Mouse (Mus musculus): Measurements from ENCODE around the gene Plscr1. TPM values are rescaled to one million over a fixed set of nuclear protein-coding genes. Genes with fewer than 3 reads are reported as not detected.

The Plscr1 gene
- polyA plus RNA-seq, 2 experiments = 9.4 to 13.6 TPM

DNA sequence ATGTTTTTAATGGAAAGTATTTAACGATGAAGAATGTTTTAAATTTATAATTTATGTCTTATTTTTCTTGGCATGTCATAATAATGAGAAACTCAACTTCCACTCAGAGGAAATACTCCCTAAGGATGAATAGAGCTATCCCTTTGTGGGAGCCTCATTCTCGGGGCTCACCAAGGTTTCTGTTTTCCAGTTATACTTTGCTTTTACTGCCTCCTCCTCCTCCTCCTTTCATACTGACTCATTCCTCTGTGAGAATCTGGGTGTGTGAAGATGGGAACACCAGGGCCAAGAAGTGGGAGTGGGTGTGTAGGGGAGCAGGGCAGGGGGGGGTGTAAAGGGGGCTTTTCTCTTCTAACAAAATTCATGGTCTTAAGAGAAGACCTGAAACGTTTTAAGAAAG lies 43.4 kb downstream of the Plscr1 start:
- H3K9ac ChIP-seq (ENCODE audit: low read depth, low read length, severe bottlenecking) = no peak overlapping the region
- 50% methylated on average over 3 of the region's 3 CpGs for WGBS
- no peaks in the 10 kb centered on the region for H3K36me3 ChIP-seq (ENCODE audit: control insufficient read depth, insufficient read depth, low read length)
- no peak overlapping the region for H3K4me3 ChIP-seq (replicated peaks; ENCODE audit: low read length)
- no peak for TF ChIP-seq POLR2A (IDR thresholded peaks at IDR 0.05; ENCODE audit: borderline replicate concordance, extremely low read depth, insufficient read depth, insufficient read length)
- H3K27me3 ChIP-seq (ENCODE audit: control insufficient read depth, insufficient read depth, low read length) = no peaks in the 10 kb centered on the region
- no peak for ATAC-seq (ENCODE audit: low FRiP score, low read depth)
- no peaks in the 10 kb centered on the region for H3K9me3 ChIP-seq (ENCODE audit: control insufficient read depth, low read length)
- H3K4me2 ChIP-seq (replicated peaks; ENCODE audit: low read depth, low read length, severe bottlenecking) = no peak overlapping the region
- no peak overlapping the region for H3K27ac ChIP-seq (replicated peaks; ENCODE audit: low read depth, low read length)
- no peak for DNase-seq (ENCODE audit: low spot score)
- no peaks in the 10 kb centered on the region for H3K4me1 ChIP-seq (ENCODE audit: control insufficient read depth, insufficient read depth, low read length)

DNA sequence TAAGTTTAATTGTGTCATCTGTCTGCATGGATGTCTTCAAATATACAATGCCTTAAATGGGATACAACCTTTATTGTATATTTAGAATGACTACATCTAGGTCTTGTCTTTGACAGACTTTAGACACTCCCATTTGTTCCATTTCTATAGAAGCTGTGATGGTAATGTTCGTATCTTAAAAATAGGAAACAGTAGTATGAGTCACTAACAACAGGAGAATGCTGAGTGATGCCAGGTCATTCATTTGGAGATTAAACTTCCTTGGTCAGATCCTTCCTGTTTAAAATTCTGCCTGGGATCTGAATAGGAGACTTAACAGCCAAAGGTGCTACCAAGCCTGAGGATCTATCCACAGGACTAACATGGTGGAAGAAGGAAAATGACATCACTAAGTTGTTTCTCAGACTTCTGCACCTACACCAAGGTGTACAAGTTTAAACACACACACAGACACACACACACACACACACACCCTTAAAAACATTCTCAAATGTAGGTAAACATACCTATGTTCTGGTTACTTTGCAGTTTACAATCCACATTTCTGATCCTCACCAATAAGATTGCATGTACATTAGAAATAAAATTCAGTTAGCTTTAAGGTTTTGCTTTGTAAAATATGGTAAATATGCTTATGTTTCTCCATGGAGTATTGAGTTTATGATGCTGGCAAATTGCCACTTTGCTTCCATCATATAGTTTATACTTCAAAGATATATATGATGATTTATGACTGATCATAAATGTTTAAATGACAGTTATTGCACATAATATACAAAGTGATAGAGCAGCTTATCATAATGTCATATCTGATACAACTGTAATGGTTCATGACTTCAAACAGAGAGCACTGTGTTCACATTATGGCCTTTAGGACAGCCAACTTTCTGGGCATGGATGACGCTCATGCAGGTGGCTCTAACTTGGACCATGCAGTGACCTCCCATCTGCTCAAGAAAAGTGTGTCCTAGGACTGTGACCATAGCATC lies 44.3 kb downstream of the Plscr1 start:
- DNase-seq (ENCODE audit: low spot score) (no peak), ATAC-seq (ENCODE audit: low FRiP score, low read depth) (no peak)
- Histone ChIP-seq H3K9ac (ENCODE audit: low read depth, low read length, severe bottlenecking) (no peak overlapping the region), H3K4me2 (replicated peaks; ENCODE audit: low read depth, low read length, severe bottlenecking) (no peak overlapping the region), H3K27me3 (ENCODE audit: control insufficient read depth, insufficient read depth, low read length) (no peaks in the 10 kb centered on the region), H3K27ac (replicated peaks; ENCODE audit: low read depth, low read length) (no peak overlapping the region), H3K4me3 (replicated peaks; ENCODE audit: low read length) (no peak overlapping the region), H3K36me3 (ENCODE audit: control insufficient read depth, insufficient read depth, low read length) (no peaks in the 10 kb centered on the region), H3K4me1 (ENCODE audit: control insufficient read depth, insufficient read depth, low read length) (no peaks in the 10 kb centered on the region), H3K9me3 (ENCODE audit: control insufficient read depth, low read length) (no peaks in the 10 kb centered on the region)
- WGBS = 80% methylated on average over 2 of the region's 2 CpGs
- no peak for TF ChIP-seq POLR2A (IDR thresholded peaks at IDR 0.05; ENCODE audit: borderline replicate concordance, extremely low read depth, insufficient read depth, insufficient read length)

DNA sequence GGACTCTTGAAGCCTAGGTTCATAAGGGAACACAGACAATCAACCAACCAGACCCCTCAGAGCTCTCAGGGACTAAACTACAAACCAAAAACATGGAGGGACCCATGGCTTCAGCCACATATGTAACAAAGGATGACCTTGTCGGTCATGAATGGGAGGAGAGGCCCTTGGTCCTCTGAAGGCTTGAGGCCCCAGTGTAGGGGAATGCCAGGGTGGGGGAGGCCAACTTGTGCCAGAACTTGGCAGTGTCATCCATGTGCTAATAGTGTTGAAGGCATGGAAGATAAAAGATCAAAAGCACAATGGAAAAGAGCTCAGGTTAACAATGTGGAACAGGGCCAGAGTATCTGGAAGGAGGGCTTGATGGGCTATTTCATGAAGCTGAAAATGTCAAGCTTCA lies 48.7 kb downstream of the Plscr1 start:
- Histone ChIP-seq H3K27ac (replicated peaks; ENCODE audit: low read depth, low read length) (no peak overlapping the region), H3K27me3 (ENCODE audit: control insufficient read depth, insufficient read depth, low read length) (no peaks in the 10 kb centered on the region), H3K4me1 (ENCODE audit: control insufficient read depth, insufficient read depth, low read length) (no peaks in the 10 kb centered on the region), H3K4me2 (replicated peaks; ENCODE audit: low read depth, low read length, severe bottlenecking) (no peak overlapping the region), H3K9me3 (ENCODE audit: control insufficient read depth, low read length) (no peaks in the 10 kb centered on the region), H3K9ac (ENCODE audit: low read depth, low read length, severe bottlenecking) (no peak overlapping the region), H3K4me3 (replicated peaks; ENCODE audit: low read length) (no peak overlapping the region), H3K36me3 (ENCODE audit: control insufficient read depth, insufficient read depth, low read length) (no peaks in the 10 kb centered on the region)
- no peak for DNase-seq (ENCODE audit: low spot score)
- no peak for TF ChIP-seq POLR2A (IDR thresholded peaks at IDR 0.05; ENCODE audit: borderline replicate concordance, extremely low read depth, insufficient read depth, insufficient read length)
- ATAC-seq (ENCODE audit: low FRiP score, low read depth) = no peak
- WGBS = 56% methylated on average over 1 of the region's 1 CpGs

GRCm38 (mm10) chr9:92301213-92301612 lies 51.7 kb downstream of the Plscr1 start:
- Histone ChIP-seq H3K36me3 (ENCODE audit: control insufficient read depth, insufficient read depth, low read length) (no peaks in the 10 kb centered on the region), H3K9ac (ENCODE audit: low read depth, low read length, severe bottlenecking) (no peak overlapping the region), H3K4me3 (replicated peaks; ENCODE audit: low read length) (no peak overlapping the region), H3K4me2 (replicated peaks; ENCODE audit: low read depth, low read length, severe bottlenecking) (no peak overlapping the region), H3K27ac (replicated peaks; ENCODE audit: low read depth, low read length) (no peak overlapping the region), H3K27me3 (ENCODE audit: control insufficient read depth, insufficient read depth, low read length) (no peaks in the 10 kb centered on the region), H3K9me3 (ENCODE audit: control insufficient read depth, low read length) (no peaks in the 10 kb centered on the region), H3K4me1 (ENCODE audit: control insufficient read depth, insufficient read depth, low read length) (no peaks in the 10 kb centered on the region)
- ATAC-seq (ENCODE audit: low FRiP score, low read depth) = no peak
- WGBS = 46% methylated on average over 3 of the region's 3 CpGs
- TF ChIP-seq POLR2A (IDR thresholded peaks at IDR 0.05; ENCODE audit: borderline replicate concordance, extremely low read depth, insufficient read depth, insufficient read length) = no peak
- no peak for DNase-seq (ENCODE audit: low spot score)

- H3K4me1 ChIP-seq (ENCODE audit: control insufficient read depth, insufficient read depth, low read length) = no peaks in the 10 kb centered on the region
- no peak overlapping the region for H3K4me3 ChIP-seq (replicated peaks; ENCODE audit: low read length)
- no peaks in the 10 kb centered on the region for H3K36me3 ChIP-seq (ENCODE audit: control insufficient read depth, insufficient read depth, low read length)
- TF ChIP-seq POLR2A (IDR thresholded peaks at IDR 0.05; ENCODE audit: borderline replicate concordance, extremely low read depth, insufficient read depth, insufficient read length) = no peak
- ATAC-seq (ENCODE audit: low FRiP score, low read depth) (no peak), DNase-seq (ENCODE audit: low spot score) (no peak)
- H3K9ac ChIP-seq (ENCODE audit: low read depth, low read length, severe bottlenecking) = no peak overlapping the region
- no peak overlapping the region for H3K27ac ChIP-seq (replicated peaks; ENCODE audit: low read depth, low read length)
- H3K9me3 ChIP-seq (ENCODE audit: control insufficient read depth, low read length) = no peaks in the 10 kb centered on the region
- H3K4me2 ChIP-seq (replicated peaks; ENCODE audit: low read depth, low read length, severe bottlenecking) = no peak overlapping the region
- H3K27me3 ChIP-seq (ENCODE audit: control insufficient read depth, insufficient read depth, low read length) = no peaks in the 10 kb centered on the region
- 72% methylated on average over 8 of the region's 8 CpGs for WGBS
Observed at GRCm38 (mm10) chr9:92305075-92305474, 55.5 kb downstream of the Plscr1 start.
